Mouse (Mus musculus): ENCODE results near the gene Ado.

GRCm38 (mm10) chr10:67579830-67580229, 31.1 kb upstream of the Ado start:
- TF ChIP-seq CTCF (IDR thresholded peaks at IDR 0.05): no peak
- TF ChIP-seq EP300 (IDR thresholded peaks at IDR 0.05): no peak
